Mouse (Mus musculus) heart, adult 2 months (tissue): ENCODE results near the gene Vps8.

Experiments used
- CTCF ChIP-seq: fragments of 200-600 bp; IDR thresholded peaks from 2 replicates; pipeline ENCODE4 v1.8.1; 2022; ENCODE audit warnings: antibody characterized with exemption, mild to moderate bottlenecking, moderate library complexity
- EP300 ChIP-seq: fragments of 200-500 bp; IDR thresholded peaks from 2 replicates; pipeline ENCODE4 v1.6.1; 2011; ENCODE audit warnings: low read depth, low read length, control low read depth; ENCODE audit not compliant: insufficient read depth
- POLR2A ChIP-seq: fragments of 200-500 bp; IDR thresholded peaks from 2 replicates; pipeline ENCODE4 v1.6.1; 2011; ENCODE audit warnings: mild to moderate bottlenecking, low read depth, low read length, control low read depth; ENCODE audit not compliant: insufficient read depth

GRCm38 (mm10) chr16:21637201-21637819 is 214.4 kb downstream of the Vps8 start:
- no peak for TF ChIP-seq POLR2A
- no peak for TF ChIP-seq CTCF
- no peak for TF ChIP-seq EP300
